19 mouse cellular contexts compared by ENCODE assay signal in the genomic region with DNA sequence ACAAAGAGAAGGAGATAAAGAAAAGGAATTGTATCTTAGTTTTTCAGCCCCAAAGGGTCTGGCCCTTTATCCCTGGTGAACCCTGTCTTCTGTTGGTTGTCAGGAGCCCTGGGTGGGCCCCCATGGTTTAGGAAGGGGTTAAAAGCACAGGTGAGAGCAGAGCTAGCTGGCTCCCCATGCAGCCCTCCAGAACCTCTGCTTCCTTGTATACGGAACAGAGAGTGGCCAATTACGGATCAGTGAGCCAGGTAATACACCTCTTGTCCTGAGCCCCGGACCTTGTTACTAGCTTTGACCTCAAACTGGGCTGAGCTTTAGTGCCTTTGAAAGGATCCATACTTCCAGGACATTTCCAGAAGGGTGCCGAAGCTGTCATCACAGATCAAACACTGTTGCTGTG.
A peak's percentile ranks its signal among the peaks of the same experiment; 100 is the strongest.
DNase-seq lines count a peak whose midpoint lies in the region; ATAC-seq and TF ChIP-seq lines count a peak whose summit lies in the region.
"Had no signal": no experiment of that assay in that cellular context is flagged by ENCODE, and none has a peak within 500 bp of the region (broad histone marks: within the 10 kb centered on the region; RNA-seq: fewer than 3 reads in every experiment).

No protein-coding gene starts in this region.

- H3K9ac ChIP-seq in heart, postnatal 0 days (replicated peaks; ENCODE audit: low read depth, low read length) = no peak overlapping the region
- H3K9ac ChIP-seq in heart, embryonic 12.5 days = no peak overlapping the region
- no peak overlapping the region for H3K9ac ChIP-seq in lung, embryonic 15.5 days
- no peak overlapping the region for H3K9ac ChIP-seq in midbrain, embryonic 11.5 days (ENCODE audit: low read length)
- H3K9ac ChIP-seq: embryonic facial prominence, embryonic 12.5 days; forebrain, postnatal 0 days; heart, embryonic 13.5 days; intestine, embryonic 15.5 days; limb, embryonic 12.5 days; liver, embryonic 13.5 days; midbrain, embryonic 13.5 days had no signal

- TF ChIP-seq EP300 in heart, postnatal 0 days (IDR thresholded peaks at IDR 0.05; ENCODE audit: low read depth) = no peak

- ATAC-seq in heart, postnatal 0 days (ENCODE audit: insufficient read depth, low read depth) = no peak
- no peak for ATAC-seq in heart, embryonic 12.5 days (ENCODE audit: insufficient number of reproducible peaks, low FRiP score)
- ATAC-seq in lung, embryonic 15.5 days (ENCODE audit: borderline replicate concordance, extremely low read depth, low FRiP score, low TSS enrichment) = no peak
- no peak for ATAC-seq in midbrain, embryonic 11.5 days (ENCODE audit: low FRiP score)
- ATAC-seq: forebrain, postnatal 0 days; hindbrain, embryonic 16.5 days; midbrain, embryonic 13.5 days had no signal

- TF ChIP-seq CTCF in heart, postnatal 0 days (IDR thresholded peaks at IDR 0.05; ENCODE audit: low read depth) = no peak
- TF ChIP-seq CTCF in bone marrow, adult 2 months (IDR thresholded peaks at IDR 0.05; ENCODE audit: control insufficient read depth, insufficient read depth, low read length) = no peak

- H3K4me1 ChIP-seq in heart, postnatal 0 days (ENCODE audit: control insufficient read depth, insufficient read depth) = peaks cover 38% of the 10 kb centered on the region
- H3K4me1 ChIP-seq in heart, embryonic 12.5 days (replicated peaks) = peaks cover 39% of the 10 kb centered on the region
- H3K4me1 ChIP-seq in lung, embryonic 15.5 days = peaks cover 59% of the 10 kb centered on the region
- peaks cover 6% of the 10 kb centered on the region for H3K4me1 ChIP-seq in bone marrow, adult 2 months (ENCODE audit: control insufficient read depth, insufficient read depth, low read length)
- peaks cover 8% of the 10 kb centered on the region for H3K4me1 ChIP-seq in midbrain, embryonic 11.5 days (ENCODE audit: control insufficient read depth, insufficient read depth, low read length)

- H3K36me3 ChIP-seq in heart, postnatal 0 days (replicated peaks; ENCODE audit: control insufficient read depth, insufficient read depth, low read length) = no peaks in the 10 kb centered on the region
- no peaks in the 10 kb centered on the region for H3K36me3 ChIP-seq in heart, embryonic 12.5 days
- H3K36me3 ChIP-seq in lung, embryonic 15.5 days = no peaks in the 10 kb centered on the region
- H3K36me3 ChIP-seq in midbrain, embryonic 11.5 days (ENCODE audit: control insufficient read depth, insufficient read depth, low read length) = no peaks in the 10 kb centered on the region
- H3K36me3 ChIP-seq: embryonic facial prominence, embryonic 12.5 days; heart, embryonic 13.5 days; intestine, embryonic 15.5 days; limb, embryonic 12.5 days; liver, embryonic 13.5 days; midbrain, embryonic 13.5 days had no signal

- H3K27ac ChIP-seq in heart, postnatal 0 days (ENCODE audit: low read depth) = peak overlapping the region; percentile 68; the same call in 1 of the 2 replicates
- no peak overlapping the region for H3K27ac ChIP-seq in heart, embryonic 12.5 days (ENCODE audit: poor library complexity, severe bottlenecking)
- H3K27ac ChIP-seq in lung, embryonic 15.5 days = peak overlapping the region; percentile 63; the same call in 1 of the 2 replicates
- H3K27ac ChIP-seq in bone marrow, adult 2 months (ENCODE audit: control insufficient read depth, insufficient read depth, low read depth, low read length, poor library complexity) = peak overlapping the region; percentile 44
- no peak overlapping the region for H3K27ac ChIP-seq in midbrain, embryonic 11.5 days (ENCODE audit: low read depth, low read length)
- H3K27ac ChIP-seq: embryonic facial prominence, embryonic 12.5 days; heart, embryonic 13.5 days; intestine, embryonic 15.5 days; limb, embryonic 12.5 days; liver, embryonic 13.5 days; midbrain, embryonic 13.5 days had no signal

- DNase-seq in heart, postnatal 0 days (ENCODE audit: low spot score) = no peak
- no peak for DNase-seq in lung, postnatal 10 days
- DNase-seq in thymus, postnatal 0 days (ENCODE audit: low spot score) = peak; percentile 42
- DNase-seq in midbrain, embryonic 11.5 days (ENCODE audit: low spot score, missing footprints) = no peak
- no peak for DNase-seq in embryo, embryonic 11 days
- DNase-seq: cerebellum, adult 11-12 months; cerebellum, postnatal 10 days; forebrain, postnatal 0 days; gastrocnemius, postnatal 14 days; liver, embryonic 13.5 days had no signal

- H3K4me2 ChIP-seq in heart, postnatal 0 days (ENCODE audit: low read depth, low read length) = no peak overlapping the region
- H3K4me2 ChIP-seq in heart, embryonic 12.5 days = no peak overlapping the region
- no peak overlapping the region for H3K4me2 ChIP-seq in lung, embryonic 15.5 days
- no peak overlapping the region for H3K4me2 ChIP-seq in midbrain, embryonic 11.5 days
- H3K4me2 ChIP-seq: embryonic facial prominence, embryonic 12.5 days; heart, embryonic 13.5 days; intestine, embryonic 15.5 days; limb, embryonic 12.5 days; liver, embryonic 13.5 days; midbrain, embryonic 13.5 days had no signal

- WGBS in heart, postnatal 0 days = 92% methylated on average over 4 of the region's 4 CpGs
- 92% methylated on average over 4 of the region's 4 CpGs for WGBS in heart, embryonic 12.5 days
- 63% methylated on average over 4 of the region's 4 CpGs for WGBS in lung, embryonic 15.5 days
- 83% methylated on average over 4 of the region's 4 CpGs for WGBS in bone marrow, adult 2 months
- 87% methylated on average over 4 of the region's 4 CpGs for WGBS in midbrain, embryonic 11.5 days

- no peaks in the 10 kb centered on the region for H3K9me3 ChIP-seq in heart, postnatal 0 days (replicated peaks; ENCODE audit: control insufficient read depth, low read length)
- no peaks in the 10 kb centered on the region for H3K9me3 ChIP-seq in heart, embryonic 12.5 days (replicated peaks)
- H3K9me3 ChIP-seq in lung, embryonic 15.5 days = no peaks in the 10 kb centered on the region
- H3K9me3 ChIP-seq in midbrain, embryonic 11.5 days (ENCODE audit: control insufficient read depth, low read length) = no peaks in the 10 kb centered on the region
- H3K9me3 ChIP-seq: embryonic facial prominence, embryonic 12.5 days; heart, embryonic 13.5 days; intestine, embryonic 15.5 days; limb, embryonic 12.5 days; liver, embryonic 13.5 days; midbrain, embryonic 13.5 days had no signal

- no peaks in the 10 kb centered on the region for H3K27me3 ChIP-seq in heart, postnatal 0 days (ENCODE audit: control insufficient read depth, insufficient read depth, low read length)
- H3K27me3 ChIP-seq in heart, embryonic 12.5 days (replicated peaks) = no peaks in the 10 kb centered on the region; the same call in 1 of the 2 replicates
- H3K27me3 ChIP-seq in lung, embryonic 15.5 days = no peaks in the 10 kb centered on the region
- H3K27me3 ChIP-seq in midbrain, embryonic 11.5 days (ENCODE audit: control insufficient read depth, insufficient read depth, low read length) = no peaks in the 10 kb centered on the region
- H3K27me3 ChIP-seq: embryonic facial prominence, embryonic 12.5 days; heart, embryonic 13.5 days; intestine, embryonic 15.5 days; limb, embryonic 12.5 days; liver, embryonic 13.5 days; midbrain, embryonic 13.5 days had no signal

- no peak overlapping the region for H3K4me3 ChIP-seq in heart, postnatal 0 days (ENCODE audit: low read depth, low read length)
- H3K4me3 ChIP-seq in heart, embryonic 12.5 days = no peak overlapping the region
- no peak overlapping the region for H3K4me3 ChIP-seq in lung, embryonic 15.5 days
- no peak overlapping the region for H3K4me3 ChIP-seq in bone marrow, adult 2 months (replicated peaks; ENCODE audit: control insufficient read depth, low read depth, low read length)
- no peak overlapping the region for H3K4me3 ChIP-seq in midbrain, embryonic 11.5 days (ENCODE audit: low read depth, low read length)
- H3K4me3 ChIP-seq: embryonic facial prominence, embryonic 12.5 days; heart, embryonic 13.5 days; intestine, embryonic 15.5 days; limb, embryonic 12.5 days; liver, embryonic 13.5 days; midbrain, embryonic 13.5 days had no signal

- no peak for TF ChIP-seq POLR2A in bone marrow, adult 2 months (IDR thresholded peaks at IDR 0.05; ENCODE audit: borderline replicate concordance, control insufficient read depth, low read depth, low read length)

Comparison
In these comparisons a context has a peak if more than half of its experiments do, and no peak if none do; other contexts are left out.
1. H3K27ac ChIP-seq: peak in heart, postnatal 0 days (single experiment), lung, embryonic 15.5 days (single experiment) and bone marrow, adult 2 months (single experiment); none in heart, embryonic 12.5 days (single experiment) and midbrain, embryonic 11.5 days (single experiment).